Mouse (Mus musculus) adrenal gland, postnatal 25 days (tissue): ENCODE data around the gene Olfr533. TPM values are rescaled to one million over a fixed set of nuclear protein-coding genes. Genes with fewer than 3 reads are reported as not detected.
"Not testable (repeated sequence)": the region's sequence is repeated elsewhere in the genome, so short reads cannot be mapped to it uniquely, and the experiment has no call there.

Experiments used
- DNase-seq: peaks from one replicate; pipeline ENCODE4 v3.0.0; 2021; ENCODE audit warnings: mixed read lengths
- long read RNA-seq: library from polyadenylated mRNA; stranded (forward); transcript quantifications from one replicate; pipeline ENCODE4 v2.0.0, GENCODE M21; 2021
- total RNA-seq: library from RNA; stranded (reverse); gene quantifications from 2 replicates; pipeline ENCODE4 v1.2.3, GENCODE M21; 2021

Gene Olfr533
- total RNA-seq, result not detected in 2 replicates
- long read RNA-seq, result 0 reads

GRCm38 (mm10) chr7:140463070-140463469, at the start of gene Olfr533:
Gene Olfr533, plus strand, starts transcription at chr7:140463370.
- not testable (repeated sequence) for DNase-seq

DNA sequence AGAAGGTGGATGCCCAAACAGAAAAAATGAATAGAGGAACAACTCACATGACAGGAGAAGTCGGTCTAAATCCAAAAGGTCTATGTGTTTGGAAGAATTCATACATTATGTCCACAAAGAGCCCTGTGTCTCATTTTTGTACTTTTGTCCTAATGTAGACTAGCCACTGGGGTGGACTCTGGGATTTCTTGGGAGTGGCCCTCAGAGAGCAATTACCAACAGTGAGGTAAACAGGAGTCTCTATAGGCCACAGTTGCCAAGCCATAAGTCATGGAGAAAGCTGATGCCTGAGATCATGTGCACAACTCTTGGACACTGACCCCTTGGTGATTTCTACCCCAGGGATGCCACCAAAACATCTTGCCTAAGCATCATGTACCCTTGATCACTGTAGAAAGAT, 41.6 kb upstream of the Olfr533 start, which contains the start of gene Olfr532:
TSS of gene Olfr532 (minus strand) at position 101 of the 400 bp plus-strand sequence.
- DNase-seq, result no peak

- DNase-seq, result no peak
Observed at GRCm38 (mm10) chr7:140443141-140443540, 20.0 kb upstream of the Olfr533 start.

DNA sequence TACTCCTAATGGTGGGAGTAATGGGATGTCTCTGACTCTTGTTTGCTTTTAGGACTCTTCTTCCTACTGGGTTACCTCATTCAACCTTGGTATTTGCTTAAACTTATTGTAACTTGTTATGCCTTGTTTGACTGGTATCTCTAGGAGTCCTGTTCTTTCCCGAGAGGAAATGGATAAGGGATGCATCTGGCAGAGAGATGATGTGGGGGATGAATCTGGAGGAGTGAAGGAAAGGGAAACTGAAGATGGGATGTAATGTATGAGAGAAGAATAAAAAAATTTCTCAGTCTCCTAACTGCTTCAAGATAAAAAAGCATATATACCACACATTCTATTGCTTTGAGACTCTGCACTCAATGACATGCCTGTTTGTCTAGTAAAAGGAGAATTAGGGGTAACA, 14.7 kb downstream of the Olfr533 start:
- no peak for DNase-seq

DNA sequence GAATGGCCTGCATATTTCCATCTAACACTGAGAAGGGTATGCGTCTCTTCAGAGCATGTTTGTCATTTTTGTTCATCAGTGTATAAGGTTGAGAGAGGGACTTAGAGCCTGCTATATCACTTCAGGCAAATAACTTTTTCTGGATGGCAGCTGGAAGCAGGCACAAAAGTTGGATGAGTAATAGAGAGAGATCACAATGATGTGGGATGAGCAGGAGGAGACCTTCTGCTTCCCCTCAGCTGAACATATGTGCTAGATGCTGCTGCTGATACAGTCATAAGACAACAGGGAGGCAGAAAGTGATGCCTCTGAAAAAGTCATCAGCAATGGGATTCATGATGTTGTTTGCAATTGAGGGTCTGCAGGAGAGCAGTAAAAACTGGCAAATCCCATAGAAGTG, 15.6 kb downstream of the Olfr533 start:
- DNase-seq, result no peak

DNA sequence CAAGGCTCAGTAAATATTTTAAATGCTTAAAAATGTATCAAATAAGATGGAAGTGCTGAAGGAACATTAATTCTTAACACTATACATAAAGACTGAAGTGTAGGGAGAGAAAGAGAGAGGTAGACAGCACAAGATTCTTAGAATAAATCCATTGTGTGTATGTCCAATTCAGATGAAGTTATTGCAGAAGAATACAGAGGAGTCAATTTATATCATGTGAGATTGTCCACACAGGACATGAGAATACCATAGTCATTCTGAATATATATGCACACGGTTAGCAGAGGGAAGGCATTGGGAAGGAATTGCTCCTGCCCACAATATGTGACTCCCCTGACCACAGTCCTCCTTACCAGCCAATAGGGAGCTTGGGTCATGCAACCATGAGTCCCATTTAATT, 20.7 kb downstream of the Olfr533 start, which contains the start of gene Olfr535:
TSS of gene Olfr535 (plus strand) at position 301 of the 400 bp plus-strand sequence.
- no peak for DNase-seq

DNA sequence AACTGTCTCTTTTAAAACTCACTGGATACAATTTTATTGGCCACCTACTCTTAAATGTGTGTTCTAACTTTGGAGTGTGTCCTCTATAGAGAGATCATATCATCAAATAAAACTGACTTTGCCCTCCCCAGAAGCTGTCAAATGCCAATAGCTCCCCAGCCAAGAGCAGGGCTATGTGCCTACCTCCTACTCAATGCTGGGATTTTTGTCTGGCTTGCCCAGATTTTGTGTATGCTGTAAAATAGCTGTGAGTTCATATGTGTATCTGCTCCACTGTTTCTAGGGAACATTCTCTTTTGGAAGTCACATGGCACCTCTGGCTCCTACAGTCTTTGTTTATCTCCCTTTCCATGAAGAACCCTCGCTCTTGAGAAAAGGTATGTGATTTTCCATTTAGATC, 25.8 kb downstream of the Olfr533 start:
- no peak for DNase-seq

GRCm38 (mm10) chr7:140494231-140494630, 31.1 kb downstream of the Olfr533 start:
- DNase-seq, result no peak

- DNase-seq, result no peak
Observed at GRCm38 (mm10) chr7:140494702-140495101, 31.5 kb downstream of the Olfr533 start.

DNA sequence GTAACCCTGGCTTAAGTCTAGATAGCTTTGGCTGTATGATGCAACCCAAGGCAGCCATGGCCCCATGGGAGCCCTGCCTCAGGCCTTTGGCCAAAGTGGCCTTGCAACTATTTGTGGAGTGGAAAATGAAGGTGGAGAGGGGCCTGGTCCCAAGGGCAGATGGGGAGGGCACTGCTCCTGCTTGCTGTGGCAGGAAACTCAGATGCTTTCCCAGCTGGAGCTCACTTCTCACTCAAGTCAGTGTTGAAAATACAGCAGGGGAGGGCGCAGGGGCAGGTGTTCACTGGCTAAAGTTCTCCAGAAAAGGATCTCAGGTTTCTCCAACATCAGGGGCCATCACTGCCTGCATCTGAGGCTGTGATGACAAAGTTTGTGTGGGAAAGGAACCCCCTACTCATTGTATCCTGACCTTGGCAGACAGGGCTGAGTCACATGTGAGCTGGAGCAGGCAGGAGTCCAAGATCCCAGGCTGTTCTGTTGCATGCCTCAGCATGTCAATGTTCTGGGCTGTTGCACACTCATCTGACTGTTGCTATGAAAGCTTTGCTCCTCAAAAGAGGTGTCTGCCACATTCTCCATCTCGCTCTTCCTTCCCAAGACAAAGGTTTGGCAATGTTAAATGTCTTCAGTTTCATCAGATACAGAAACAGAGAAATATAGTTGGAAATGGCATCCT, 44.3 kb downstream of the Olfr533 start, which contains the start of gene Olfr536:
TSS of gene Olfr536 (minus strand) at position 51 of the 676 bp plus-strand sequence.
- not testable (repeated sequence) for DNase-seq

Other genes starting within 250 kb of the Olfr533 start
- gene Cd163l1, start 245.1 kb upstream of the Olfr533 start, total RNA-seq, result not detected in 2 replicates
- not detected in 2 replicates for gene 5830411N06Rik, start 216.1 kb upstream of the Olfr533 start, total RNA-seq
- not detected in 2 replicates for gene Olfr525, start 142.5 kb upstream of the Olfr533 start, total RNA-seq
- not detected in 2 replicates for gene Olfr527, start 129.4 kb upstream of the Olfr533 start, total RNA-seq
- gene Olfr60, start 101.7 kb upstream of the Olfr533 start, total RNA-seq, result not detected in 2 replicates
- not detected in 2 replicates for gene Olfr530, start 87.0 kb upstream of the Olfr533 start, total RNA-seq
- not detected in 2 replicates for gene Olfr531, start 60.5 kb upstream of the Olfr533 start, total RNA-seq
- not detected in 2 replicates for gene Olfr532, start 41.7 kb upstream of the Olfr533 start, total RNA-seq
- not detected in 2 replicates for gene Olfr535, start 20.8 kb downstream of the Olfr533 start, total RNA-seq
- not detected in 2 replicates for gene Olfr536, start 44.0 kb downstream of the Olfr533 start, total RNA-seq
- gene Olfr538, start 104.5 kb downstream of the Olfr533 start, total RNA-seq, result not detected in 2 replicates
- not detected in 2 replicates for gene Olfr46, start 137.9 kb downstream of the Olfr533 start, total RNA-seq
- gene Olfr61, start 165.6 kb downstream of the Olfr533 start, total RNA-seq, result not detected in 2 replicates
- not detected in 2 replicates for gene Olfr53, start 183.1 kb downstream of the Olfr533 start, total RNA-seq
- gene Olfr539, start 196.6 kb downstream of the Olfr533 start, total RNA-seq, result not detected in 2 replicates
- not detected in 2 replicates for gene Olfr45, start 218.6 kb downstream of the Olfr533 start, total RNA-seq
- not detected in 2 replicates for gene Olfr541, start 233.9 kb downstream of the Olfr533 start, total RNA-seq